8 mouse cellular contexts compared by ENCODE assay signal in the genomic region with DNA sequence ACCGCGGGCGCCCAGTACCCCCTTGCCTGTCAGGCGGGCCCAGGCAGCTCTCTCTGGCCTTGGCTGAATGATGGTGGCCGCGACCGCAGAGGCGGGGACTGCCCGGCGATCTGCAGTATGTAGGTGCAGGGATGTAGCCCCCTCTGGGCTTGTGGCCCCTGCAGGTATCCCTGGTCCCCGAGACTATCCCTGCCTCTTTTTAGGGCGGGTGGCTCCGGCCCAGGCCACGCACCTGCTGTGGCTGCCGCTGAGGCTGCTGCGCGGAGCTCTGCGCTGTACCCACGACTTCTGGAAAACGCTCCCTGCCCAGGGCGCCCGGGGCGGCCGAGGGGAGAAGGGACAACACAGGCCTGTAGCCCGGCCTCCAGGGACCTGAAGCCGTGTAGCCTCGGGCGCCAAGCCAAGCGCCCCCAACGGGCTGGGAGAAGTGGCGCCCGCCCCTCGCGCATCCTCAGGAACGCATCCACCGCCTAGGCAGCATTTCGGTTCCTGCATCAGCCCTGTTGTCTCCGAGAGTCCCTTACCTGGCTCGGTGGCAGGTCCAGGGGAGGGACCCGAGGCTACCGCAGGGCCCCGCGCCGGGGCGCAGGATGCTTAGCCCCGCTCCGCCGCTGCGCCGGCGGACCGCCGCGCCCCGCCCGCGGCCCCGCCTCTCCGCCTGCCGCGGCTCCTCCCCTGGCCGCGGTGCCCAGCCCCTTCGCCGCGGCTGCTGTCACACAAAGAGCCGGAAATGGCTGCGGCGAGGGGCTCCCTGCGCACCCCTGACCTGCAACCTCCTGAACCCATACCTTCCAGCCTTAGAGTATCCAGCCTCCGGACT. TPM values are rescaled to one million over a fixed set of nuclear protein-coding genes. Genes with fewer than 3 reads are reported as not detected.
DNase-seq lines count a peak whose midpoint lies in the region; ATAC-seq and TF ChIP-seq lines count a peak whose summit lies in the region.

No protein-coding gene starts in this region.

- peaks cover 16% of the 10 kb centered on the region for H3K4me1 ChIP-seq in heart, embryonic 15.5 days (replicated peaks)
- H3K4me1 ChIP-seq in lung, adult 2 months (ENCODE audit: control insufficient read depth, insufficient read depth, low read length): peaks cover 4% of the 10 kb centered on the region; the same call in 1 of the 2 replicates

- TF ChIP-seq POLR2A in lung, adult 2 months (IDR thresholded peaks at IDR 0.05; ENCODE audit: borderline replicate concordance, extremely low read depth, low read depth, low read length): 0 out of 2 replicates have a peak, but pooled peaks have one; percentile 8

- TF ChIP-seq CTCF in lung, adult 2 months (IDR thresholded peaks at IDR 0.05; ENCODE audit: insufficient read depth, low read length): no peak

- peak overlapping the region; percentile 81 for H3K4me3 ChIP-seq in heart, embryonic 15.5 days
- H3K4me3 ChIP-seq in lung, adult 2 months (replicated peaks; ENCODE audit: extremely low read depth, low read depth, low read length): peak overlapping the region; percentile 77

- peak overlapping the region; percentile 77 for H3K9ac ChIP-seq in heart, embryonic 15.5 days

- H3K27me3 ChIP-seq in heart, embryonic 15.5 days: peaks cover 12% of the 10 kb centered on the region

- no peaks in the 10 kb centered on the region for H3K36me3 ChIP-seq in heart, embryonic 15.5 days

- peak; percentile 86 for DNase-seq in CD4-positive helper T cell, adult 2 months (ENCODE audit: low read depth, low spot score)
- peak; percentile 40 for DNase-seq in adrenal gland, adult 8-10 months
- peak; percentile 68 for DNase-seq in embryo, embryonic 9.5 days (ENCODE audit: extremely low spot score)
- DNase-seq in kidney, postnatal 14 days: peak; percentile 73
- peak; percentile 47 for DNase-seq in lung, adult 2 months
- peak; percentile 83 for DNase-seq in thymus, postnatal 25 days

- peak; percentile 80 for ATAC-seq in heart, embryonic 15.5 days (replicated peaks; ENCODE audit: insufficient number of reproducible peaks, insufficient read depth, low FRiP score, low read depth)
- peak; percentile 6 for ATAC-seq in neutrophil, adult 5-6 weeks (ENCODE audit: extremely low read depth, insufficient number of reproducible peaks, low FRiP score, poor library complexity, severe bottlenecking)

- H3K4me2 ChIP-seq in heart, embryonic 15.5 days: peak overlapping the region; percentile 99

- H3K9me3 ChIP-seq in heart, embryonic 15.5 days (replicated peaks): no peaks in the 10 kb centered on the region

- peak overlapping the region; percentile 70 for H3K27ac ChIP-seq in heart, embryonic 15.5 days

- under 1% methylated on average over 70 of the region's 71 CpGs for WGBS in heart, embryonic 15.5 days
- under 1% methylated on average over 69 of the region's 71 CpGs for WGBS in lung, adult 2 months

RNA-seq across cellular contexts. Expression of gene Cyfip2, which starts 0.7 kb away (rescaled TPM):
- 100 to 1,000 TPM; 118 to 135 (median 125) TPM for total RNA-seq in adrenal gland, adult 8-10 months (2022)
- polyA plus RNA-seq in heart, embryonic 15.5 days (2015; fragmentation: Nextera tagmentation; extraction: Ambion mirVana): 7.2 and 12.1 TPM in 2 replicates
- polyA plus RNA-seq in lung, adult 2 months (2012; rRNA removed): 5.5 and 9.3 TPM in 2 replicates
- 113 and 121 TPM in 2 replicates for total RNA-seq in neutrophil, adult 5-6 weeks (2017)

Comparison
In these comparisons a context has a peak if more than half of its experiments do, and no peak if none do; other contexts are left out.
1. Peak in every context shown above with its lines: DNase-seq, ATAC-seq, H3K4me3 ChIP-seq and H3K27ac ChIP-seq.